Mouse (Mus musculus) lung, embryonic 15.5 days (tissue): ENCODE results near the gene Ddx42. TPM values are rescaled to one million over a fixed set of nuclear protein-coding genes. Genes with fewer than 3 reads are reported as not detected.
A peak's percentile ranks its signal among the peaks of the same experiment; 100 is the strongest.

Experiments used
- ATAC-seq: fragments of 200-750 bp; cut with Nextera tagmentation; 2 replicates; pipeline ENCODE4 v1.8.0; 2017; ENCODE audit warnings: moderate number of reproducible peaks, borderline replicate concordance; ENCODE audit not compliant: low FRiP score, low TSS enrichment; ENCODE audit errors: extremely low read depth
- H3K27ac ChIP-seq: fragments of 300-500 bp; sonication (generic); 2 replicates; pipeline ENCODE4 v1.5.1; 2015; ENCODE audit warnings: moderate library complexity, mild to moderate bottlenecking, inconsistent platforms
- H3K27me3 ChIP-seq: fragments of 300-500 bp; sonication (generic); 2 replicates; pipeline ENCODE4 v1.6.1; 2015; ENCODE audit warnings: inconsistent platforms
- H3K36me3 ChIP-seq: fragments of 300-500 bp; sonication (generic); 2 replicates; pipeline ENCODE4 v1.6.1; 2015; ENCODE audit warnings: inconsistent platforms
- H3K4me1 ChIP-seq: fragments of 300-500 bp; sonication (generic); 2 replicates; pipeline ENCODE4 v1.6.1; 2015; ENCODE audit warnings: inconsistent platforms
- H3K4me2 ChIP-seq: fragments of 300-500 bp; sonication (generic); 2 replicates; pipeline ENCODE4 v1.6.1; 2015; ENCODE audit warnings: inconsistent platforms, mild to moderate bottlenecking, moderate library complexity
- H3K4me3 ChIP-seq: fragments of 300-500 bp; sonication (generic); 2 replicates; pipeline ENCODE4 v1.5.1; 2015; ENCODE audit warnings: mild to moderate bottlenecking, inconsistent platforms
- H3K9ac ChIP-seq: fragments of 300-500 bp; sonication (generic); 2 replicates; pipeline ENCODE4 v1.6.1; 2015; ENCODE audit warnings: inconsistent platforms
- H3K9me3 ChIP-seq: fragments of 300-500 bp; sonication (generic); 2 replicates; pipeline ENCODE4 v1.6.1; 2016; ENCODE audit warnings: inconsistent platforms
- WGBS: fragments of 180-500 bp; shearing (Covaris S2); methylation state at CpG from one replicate; pipeline ENCODE4 v1.1.7; 2015; 5-methylcytosine and 5-hydroxymethylcytosine counted together
- polyA plus RNA-seq: library from polyadenylated mRNA; unstranded; fragments of >200 nt; fragmentation: Nextera tagmentation; extraction: Ambion mirVana; gene quantifications from 2 replicates; pipeline ENCODE4 v1.2.1, GENCODE M21; 2015

The Ddx42 gene
- polyA plus RNA-seq, 1 experiment from 2014 or later, result 72.7 TPM

- peak overlapping the region; percentile 98 for H3K27ac ChIP-seq
- H3K4me2 ChIP-seq, result peak overlapping the region; percentile 71
- no peaks in the 10 kb centered on the region for H3K9me3 ChIP-seq
- H3K4me1 ChIP-seq, result peaks cover 74% of the 10 kb centered on the region
- peak; percentile 27 for ATAC-seq
- no peaks in the 10 kb centered on the region for H3K27me3 ChIP-seq
- 1% methylated on average over 41 of the region's 41 CpGs for WGBS
- peak overlapping the region; percentile 90 for H3K4me3 ChIP-seq
- peaks cover 7% of the 10 kb centered on the region for H3K36me3 ChIP-seq
- peak overlapping the region; percentile 96 for H3K9ac ChIP-seq
Measured at GRCm38 (mm10) chr11:106271794-106272643, 55.3 kb downstream of the Ddx42 start.

- Histone ChIP-seq H3K9ac (peak within 1 kb of the TSS; percentile 96), H3K27me3 (no peaks in the 10 kb centered on the region), H3K4me2 (peak within 1 kb of the TSS; percentile 78), H3K4me3 (peak within 1 kb of the TSS; percentile 90), H3K4me1 (peaks cover 67% of the 10 kb centered on the region), H3K9me3 (no peaks in the 10 kb centered on the region), H3K36me3 (no peaks in the 10 kb centered on the region; the same call in 1 of the 2 replicates), H3K27ac (peak within 1 kb of the TSS; percentile 98)
- ATAC-seq, result peak; percentile 91
- WGBS, result under 1% methylated on average over 72 of the region's 72 CpGs
Measured at GRCm38 (mm10) chr11:106272644-106273310, 56.1 kb downstream of the Ddx42 start, which contains the start of gene Smarcd2. Gene Smarcd2, minus strand, starts transcription at chr11:106272972.

GRCm38 (mm10) chr11:106273311-106273684 is 56.6 kb downstream of the Ddx42 start:
- H3K9ac ChIP-seq, result peak overlapping the region; percentile 56
- H3K27ac ChIP-seq, result peak overlapping the region; percentile 87
- H3K4me2 ChIP-seq, result peak overlapping the region; percentile 78
- peaks cover 62% of the 10 kb centered on the region for H3K4me1 ChIP-seq
- H3K27me3 ChIP-seq, result no peaks in the 10 kb centered on the region
- H3K4me3 ChIP-seq, result peak overlapping the region; percentile 90
- H3K36me3 ChIP-seq, result no peaks in the 10 kb centered on the region
- no peaks in the 10 kb centered on the region for H3K9me3 ChIP-seq
- ATAC-seq, result no peak
- WGBS, result 7% methylated on average over 16 of the region's 16 CpGs

- Histone ChIP-seq H3K4me2 (peak overlapping the region; percentile 78; the same call in 1 of the 2 replicates), H3K27ac (peak overlapping the region; percentile 87), H3K4me3 (peak overlapping the region; percentile 90; the same call in 1 of the 2 replicates), H3K27me3 (no peaks in the 10 kb centered on the region), H3K4me1 (peaks cover 57% of the 10 kb centered on the region), H3K9me3 (no peaks in the 10 kb centered on the region), H3K36me3 (no peaks in the 10 kb centered on the region), H3K9ac (no peak overlapping the region)
- 93% methylated on average over 6 of the region's 6 CpGs for WGBS
- ATAC-seq, result no peak
Measured at GRCm38 (mm10) chr11:106273811-106274210, 57.1 kb downstream of the Ddx42 start.

GRCm38 (mm10) chr11:106274374-106274773 is 57.6 kb downstream of the Ddx42 start:
- H3K4me2 ChIP-seq, result no peak overlapping the region
- H3K4me3 ChIP-seq, result no peak overlapping the region
- no peaks in the 10 kb centered on the region for H3K27me3 ChIP-seq
- H3K9ac ChIP-seq, result no peak overlapping the region
- peak overlapping the region; percentile 87 for H3K27ac ChIP-seq
- no peak for ATAC-seq
- no peaks in the 10 kb centered on the region for H3K9me3 ChIP-seq
- WGBS, result 84% methylated on average over 1 of the region's 1 CpGs
- peaks cover 51% of the 10 kb centered on the region for H3K4me1 ChIP-seq
- H3K36me3 ChIP-seq, result no peaks in the 10 kb centered on the region

GRCm38 (mm10) chr11:106274971-106275411 is 58.3 kb downstream of the Ddx42 start:
- Histone ChIP-seq H3K27me3 (no peaks in the 10 kb centered on the region), H3K27ac (peak overlapping the region; percentile 87), H3K9ac (no peak overlapping the region), H3K36me3 (no peaks in the 10 kb centered on the region), H3K9me3 (no peaks in the 10 kb centered on the region), H3K4me3 (no peak overlapping the region), H3K4me1 (peaks cover 48% of the 10 kb centered on the region), H3K4me2 (no peak overlapping the region; the same call in 1 of the 2 replicates)
- peak; percentile 40 for ATAC-seq
- WGBS, result 39% methylated on average over 7 of the region's 7 CpGs

GRCm38 (mm10) chr11:106276454-106276853 is 59.7 kb downstream of the Ddx42 start, which contains the start of gene Tcam1:
Gene Tcam1, plus strand, starts transcription at chr11:106276672.
- H3K27ac ChIP-seq, result peak within 1 kb of the TSS; percentile 87
- peak within 1 kb of the TSS; percentile 7; the same call in 1 of the 2 replicates for H3K4me3 ChIP-seq
- WGBS, result 4% methylated on average over 25 of the region's 25 CpGs
- H3K4me2 ChIP-seq, result peak within 1 kb of the TSS; percentile 47
- no peaks in the 10 kb centered on the region for H3K36me3 ChIP-seq
- H3K9me3 ChIP-seq, result no peaks in the 10 kb centered on the region
- peak; percentile 19; the same call in 1 of the 2 replicates for ATAC-seq
- H3K27me3 ChIP-seq, result no peaks in the 10 kb centered on the region
- H3K9ac ChIP-seq, result no peak within 1 kb of the TSS
- H3K4me1 ChIP-seq, result peaks cover 33% of the 10 kb centered on the region

GRCm38 (mm10) chr11:106282452-106282851 is 65.7 kb downstream of the Ddx42 start:
- Histone ChIP-seq H3K27me3 (no peaks in the 10 kb centered on the region), H3K9me3 (no peaks in the 10 kb centered on the region), H3K4me1 (peaks cover 7% of the 10 kb centered on the region), H3K9ac (no peak overlapping the region), H3K36me3 (no peaks in the 10 kb centered on the region), H3K4me2 (no peak overlapping the region), H3K27ac (no peak overlapping the region), H3K4me3 (no peak overlapping the region)
- ATAC-seq, result no peak
- WGBS, result 72% methylated on average over 6 of the region's 6 CpGs

GRCm38 (mm10) chr11:106283371-106283770 is 66.6 kb downstream of the Ddx42 start:
- no peak overlapping the region for H3K9ac ChIP-seq
- H3K27me3 ChIP-seq, result no peaks in the 10 kb centered on the region
- H3K4me2 ChIP-seq, result no peak overlapping the region
- no peaks in the 10 kb centered on the region for H3K36me3 ChIP-seq
- H3K9me3 ChIP-seq, result no peaks in the 10 kb centered on the region
- WGBS, result 73% methylated on average over 4 of the region's 4 CpGs
- ATAC-seq, result no peak
- no peak overlapping the region for H3K27ac ChIP-seq
- peaks cover 7% of the 10 kb centered on the region for H3K4me1 ChIP-seq
- H3K4me3 ChIP-seq, result no peak overlapping the region

- ATAC-seq, result no peak
- WGBS, result 45% methylated on average over 8 of the region's 8 CpGs
Measured at GRCm38 (mm10) chr11:106284126-106284525, 67.4 kb downstream of the Ddx42 start.

GRCm38 (mm10) chr11:106286206-106286605 is 69.5 kb downstream of the Ddx42 start:
- no peak for ATAC-seq

More at GRCm38 (mm10) chr11:106284126-106284525, 67.4 kb downstream of the Ddx42 start:
- Histone ChIP-seq H3K4me2 (no peak overlapping the region), H3K27me3 (no peaks in the 10 kb centered on the region), H3K4me1 (peaks cover 7% of the 10 kb centered on the region), H3K36me3 (no peaks in the 10 kb centered on the region), H3K9ac (no peak overlapping the region), H3K27ac (no peak overlapping the region), H3K4me3 (no peak overlapping the region), H3K9me3 (no peaks in the 10 kb centered on the region)

More at GRCm38 (mm10) chr11:106286206-106286605, 69.5 kb downstream of the Ddx42 start:
- no peak overlapping the region for H3K4me2 ChIP-seq
- no peaks in the 10 kb centered on the region for H3K27me3 ChIP-seq
- no peak overlapping the region for H3K9ac ChIP-seq
- no peak overlapping the region for H3K4me3 ChIP-seq
- no peaks in the 10 kb centered on the region for H3K36me3 ChIP-seq
- 82% methylated on average over 7 of the region's 7 CpGs for WGBS
- no peaks in the 10 kb centered on the region for H3K9me3 ChIP-seq
- H3K27ac ChIP-seq, result no peak overlapping the region
- peaks cover 7% of the 10 kb centered on the region for H3K4me1 ChIP-seq
